Mouse (Mus musculus) stomach, embryonic 14.5 days (tissue): ENCODE results near the gene Aven. TPM values are rescaled to one million over a fixed set of nuclear protein-coding genes. Genes with fewer than 3 reads are reported as not detected.

Experiments
- ATAC-seq: fragments of 200-750 bp; cut with Nextera tagmentation; 2 replicates; pipeline ENCODE4 v1.8.0; 2017; ENCODE audit warnings: low read depth, moderate TSS enrichment; ENCODE audit not compliant: insufficient number of reproducible peaks, insufficient read depth, low FRiP score
- H3K27ac ChIP-seq: fragments of 300-500 bp; sonication (generic); 2 replicates; pipeline ENCODE4 v1.5.1; 2014; ENCODE audit warnings: mild to moderate bottlenecking, low read length, moderate library complexity, mixed read lengths
- H3K27me3 ChIP-seq: fragments of 300-500 bp; sonication (generic); 2 replicates; pipeline ENCODE4 v1.6.1; 2014; ENCODE audit warnings: low read length, control low read depth, mixed read lengths; ENCODE audit not compliant: control insufficient read depth, insufficient read depth
- H3K36me3 ChIP-seq: fragments of 300-500 bp; sonication (generic); 2 replicates; pipeline ENCODE4 v1.6.1; 2014; ENCODE audit warnings: mild to moderate bottlenecking, control low read depth, low read length, moderate library complexity, mixed read lengths; ENCODE audit not compliant: control insufficient read depth, insufficient read depth
- H3K4me1 ChIP-seq: fragments of 300-500 bp; sonication (generic); 2 replicates; pipeline ENCODE4 v1.6.1; 2014; ENCODE audit warnings: low read length, control low read depth, mixed read lengths; ENCODE audit not compliant: control insufficient read depth, insufficient read depth
- H3K4me2 ChIP-seq: fragments of 300-500 bp; sonication (generic); replicated peaks from 2 replicates; pipeline ENCODE4 v1.6.1; 2014; ENCODE audit warnings: low read depth, low read length, control low read depth
- H3K4me3 ChIP-seq: fragments of 300-500 bp; sonication (generic); 2 replicates; pipeline ENCODE4 v1.5.1; 2014; ENCODE audit warnings: low read depth, low read length, control low read depth
- H3K9ac ChIP-seq: fragments of 300-500 bp; sonication (generic); replicated peaks from 2 replicates; pipeline ENCODE4 v1.6.1; 2014; ENCODE audit warnings: low read depth, mild to moderate bottlenecking, control low read depth, low read length, moderate library complexity, mixed read lengths
- H3K9me3 ChIP-seq: fragments of 300-500 bp; sonication (generic); 2 replicates; pipeline ENCODE4 v1.6.1; 2016; ENCODE audit warnings: low read depth, low read length, control low read depth; ENCODE audit not compliant: control insufficient read depth
- WGBS: fragments of 180-500 bp; shearing (Covaris S2); extraction: QIAGEN DNeasy Blood & Tissue Kit; methylation state at CpG from one replicate; pipeline ENCODE4 v1.1.7; 2014; 5-methylcytosine and 5-hydroxymethylcytosine counted together
- polyA plus RNA-seq: library from polyadenylated mRNA; unstranded; fragments of >200 nt; fragmentation: Nextera tagmentation; extraction: Ambion mirVana; gene quantifications from 2 replicates; pipeline ENCODE4 v1.2.1, GENCODE M21; 2014

Gene Aven
- polyA plus RNA-seq, 1 experiment from 2014 or later, result 7.1 TPM

GRCm38 (mm10) chr2:112595807-112596206 lies 103.0 kb downstream of the Aven start:
- Histone ChIP-seq H3K27ac (no peak overlapping the region), H3K27me3 (no peaks in the 10 kb centered on the region), H3K4me1 (no peaks in the 10 kb centered on the region), H3K4me2 (no peak overlapping the region), H3K9ac (no peak overlapping the region), H3K9me3 (no peaks in the 10 kb centered on the region), H3K36me3 (no peaks in the 10 kb centered on the region), H3K4me3 (no peak overlapping the region)
- no peak for ATAC-seq
- WGBS, result 75% methylated on average over 3 of the region's 3 CpGs

- H3K9me3 ChIP-seq, result no peaks in the 10 kb centered on the region
- no peaks in the 10 kb centered on the region for H3K36me3 ChIP-seq
- WGBS, result 72% methylated on average over 5 of the region's 5 CpGs
- ATAC-seq, result no peak
- no peak overlapping the region for H3K4me2 ChIP-seq
- H3K4me1 ChIP-seq, result no peaks in the 10 kb centered on the region
- no peak overlapping the region for H3K9ac ChIP-seq
- H3K27me3 ChIP-seq, result no peaks in the 10 kb centered on the region
- no peak overlapping the region for H3K27ac ChIP-seq
- H3K4me3 ChIP-seq, result no peak overlapping the region
Measured at GRCm38 (mm10) chr2:112596415-112596814, 103.7 kb downstream of the Aven start.

GRCm38 (mm10) chr2:112597064-112597463 lies 104.3 kb downstream of the Aven start:
- no peaks in the 10 kb centered on the region for H3K4me1 ChIP-seq
- 77% methylated on average over 1 of the region's 1 CpGs for WGBS
- ATAC-seq, result no peak
- no peak overlapping the region for H3K27ac ChIP-seq
- H3K9me3 ChIP-seq, result no peaks in the 10 kb centered on the region
- no peak overlapping the region for H3K4me2 ChIP-seq
- no peaks in the 10 kb centered on the region for H3K27me3 ChIP-seq
- no peak overlapping the region for H3K9ac ChIP-seq
- no peak overlapping the region for H3K4me3 ChIP-seq
- no peaks in the 10 kb centered on the region for H3K36me3 ChIP-seq

- H3K27ac ChIP-seq, result no peak overlapping the region
- H3K4me2 ChIP-seq, result no peak overlapping the region
- ATAC-seq, result no peak
- no peak overlapping the region for H3K4me3 ChIP-seq
- no peaks in the 10 kb centered on the region for H3K4me1 ChIP-seq
- no peak overlapping the region for H3K9ac ChIP-seq
- 65% methylated on average over 10 of the region's 10 CpGs for WGBS
- no peaks in the 10 kb centered on the region for H3K36me3 ChIP-seq
- no peaks in the 10 kb centered on the region for H3K9me3 ChIP-seq
- no peaks in the 10 kb centered on the region for H3K27me3 ChIP-seq
Measured at GRCm38 (mm10) chr2:112600222-112600621, 107.5 kb downstream of the Aven start.

GRCm38 (mm10) chr2:112602487-112602886 lies 109.7 kb downstream of the Aven start:
- Histone ChIP-seq H3K4me3 (no peak overlapping the region), H3K9me3 (no peaks in the 10 kb centered on the region), H3K9ac (no peak overlapping the region), H3K27me3 (no peaks in the 10 kb centered on the region), H3K4me1 (no peaks in the 10 kb centered on the region), H3K36me3 (no peaks in the 10 kb centered on the region), H3K4me2 (no peak overlapping the region), H3K27ac (no peak overlapping the region)
- ATAC-seq, result no peak
- WGBS, result 68% methylated on average over 8 of the region's 8 CpGs

- ATAC-seq, result no peak
- no peak overlapping the region for H3K4me3 ChIP-seq
- H3K27me3 ChIP-seq, result no peaks in the 10 kb centered on the region
- H3K27ac ChIP-seq, result no peak overlapping the region
- H3K9ac ChIP-seq, result no peak overlapping the region
- H3K4me2 ChIP-seq, result no peak overlapping the region
- no peaks in the 10 kb centered on the region for H3K4me1 ChIP-seq
- H3K36me3 ChIP-seq, result no peaks in the 10 kb centered on the region
- WGBS, result 81% methylated on average over 3 of the region's 3 CpGs
- no peaks in the 10 kb centered on the region for H3K9me3 ChIP-seq
Measured at GRCm38 (mm10) chr2:112606536-112606935, 113.8 kb downstream of the Aven start.

GRCm38 (mm10) chr2:112612628-112613027 lies 119.9 kb downstream of the Aven start:
- H3K9ac ChIP-seq, result no peak overlapping the region
- H3K4me2 ChIP-seq, result no peak overlapping the region
- 76% methylated on average over 3 of the region's 3 CpGs for WGBS
- H3K9me3 ChIP-seq, result no peaks in the 10 kb centered on the region
- no peaks in the 10 kb centered on the region for H3K27me3 ChIP-seq
- no peak for ATAC-seq
- H3K27ac ChIP-seq, result no peak overlapping the region
- no peak overlapping the region for H3K4me3 ChIP-seq
- no peaks in the 10 kb centered on the region for H3K4me1 ChIP-seq
- no peaks in the 10 kb centered on the region for H3K36me3 ChIP-seq

- Histone ChIP-seq H3K36me3 (no peaks in the 10 kb centered on the region), H3K4me1 (no peaks in the 10 kb centered on the region), H3K9me3 (no peaks in the 10 kb centered on the region), H3K4me3 (no peak overlapping the region), H3K27ac (no peak overlapping the region), H3K9ac (no peak overlapping the region), H3K4me2 (no peak overlapping the region), H3K27me3 (no peaks in the 10 kb centered on the region)
- 82% methylated on average over 7 of the region's 7 CpGs for WGBS
- no peak for ATAC-seq
Measured at GRCm38 (mm10) chr2:112614375-112614774, 121.6 kb downstream of the Aven start.

GRCm38 (mm10) chr2:112617206-112617605 lies 124.4 kb downstream of the Aven start:
- H3K36me3 ChIP-seq, result no peaks in the 10 kb centered on the region
- no peaks in the 10 kb centered on the region for H3K9me3 ChIP-seq
- H3K4me1 ChIP-seq, result no peaks in the 10 kb centered on the region
- H3K4me3 ChIP-seq, result no peak overlapping the region
- H3K9ac ChIP-seq, result no peak overlapping the region
- H3K4me2 ChIP-seq, result no peak overlapping the region
- H3K27me3 ChIP-seq, result no peaks in the 10 kb centered on the region
- no peak overlapping the region for H3K27ac ChIP-seq
- WGBS, result 29% methylated on average over 3 of the region's 3 CpGs
- no peak; the same call in 1 of the 2 replicates for ATAC-seq
